Mouse (Mus musculus): ENCODE measurements at regions not wholly inside any gene's neighbourhood (a gene's known extent, or its start where the extent isn't known, plus 50 kb on each side); places are given as distances from the start of the nearest gene placed in this dataset.

DNA sequence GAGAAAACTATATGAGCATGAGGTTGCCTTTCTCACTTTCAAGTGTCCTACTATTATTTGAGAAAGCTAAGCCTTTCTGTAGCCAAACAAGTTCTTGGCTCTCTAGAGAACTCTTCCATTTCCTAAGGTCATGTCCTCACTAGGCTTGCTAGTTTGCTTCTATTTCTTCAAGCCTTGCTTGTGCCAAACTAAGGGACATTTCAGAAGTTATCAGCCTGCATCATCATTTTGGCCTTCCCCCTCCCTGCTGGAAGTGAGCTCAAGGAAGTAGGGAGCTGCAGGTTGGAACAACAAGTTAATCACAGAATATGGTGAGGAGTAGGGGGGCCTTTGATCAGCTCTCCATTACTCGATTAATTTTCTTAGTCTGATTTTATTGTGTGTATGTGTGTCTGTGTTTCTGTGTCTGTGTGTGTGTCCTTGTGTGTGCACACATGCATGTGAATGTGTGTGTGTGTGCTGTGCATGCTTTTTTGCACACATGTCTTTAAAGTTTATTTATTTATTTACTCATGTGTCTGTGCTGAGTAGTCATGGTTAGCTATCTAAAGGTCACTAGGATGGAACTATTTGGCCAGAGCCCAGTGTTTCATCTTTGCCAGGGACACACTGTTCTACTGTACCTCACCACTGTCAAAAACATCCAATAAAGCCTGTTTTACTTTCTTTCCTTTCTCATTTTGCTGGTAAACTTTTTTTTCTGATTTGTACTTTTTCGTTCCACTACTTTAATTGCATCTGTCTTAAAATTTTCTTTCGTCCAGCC lies 371.4 kb upstream of the Eda2r start:
- Histone ChIP-seq H3K4me3 (no peak overlapping the region), H3K27ac (0 out of 2 replicates have a peak overlapping the region, but pooled peaks have one; percentile 6)
- DNase-seq: peak; percentile 67
- intact Hi-C loops (cut with DNase I): no loop called here
- TF ChIP-seq CTCF (IDR thresholded peaks at IDR 0.05): no peak

DNA sequence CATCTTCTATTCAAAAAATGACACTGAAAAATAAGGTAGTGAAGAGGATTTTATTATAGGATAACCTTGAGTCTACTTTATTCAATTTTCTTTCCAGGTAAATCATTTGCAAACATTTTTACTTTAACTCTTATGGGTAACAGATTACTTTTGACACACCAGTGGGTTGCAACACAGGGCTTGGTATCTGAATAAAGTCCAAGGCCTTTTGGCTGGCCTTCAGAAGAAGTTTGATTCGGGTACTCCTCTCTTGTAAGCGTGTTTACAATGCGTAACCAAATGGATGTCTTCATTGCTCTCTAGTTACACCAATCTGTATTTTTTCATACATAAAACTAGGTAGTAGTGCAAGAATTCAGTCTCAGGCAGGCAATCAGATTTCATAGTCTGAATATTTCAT lies 367.3 kb upstream of the Eda2r start:
- DNase-seq: no peak
- intact Hi-C loops (cut with DNase I): no loop called here
- Histone ChIP-seq H3K4me3 (no peak overlapping the region), H3K27ac (no peak overlapping the region)
- no peak for TF ChIP-seq CTCF (IDR thresholded peaks at IDR 0.05)

DNA sequence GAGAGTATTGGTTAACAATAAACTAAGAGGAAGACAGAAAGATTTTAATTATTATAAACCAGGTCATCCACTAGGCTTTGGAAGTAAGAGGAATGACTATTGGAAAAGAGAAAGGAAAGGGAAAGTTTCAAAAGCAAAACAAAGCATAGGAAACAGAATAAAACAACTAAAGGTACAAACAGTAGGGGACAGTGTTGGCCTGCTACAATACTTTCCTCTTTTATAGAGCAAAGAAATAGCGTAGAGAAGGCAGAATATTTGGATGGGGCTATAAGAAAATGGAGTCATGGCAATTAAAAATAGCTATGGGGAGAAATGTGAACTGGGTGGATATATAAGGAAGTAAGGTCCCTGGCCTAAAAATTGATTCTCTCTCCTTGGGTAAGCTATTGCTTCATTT lies 347.5 kb upstream of the Eda2r start:
- TF ChIP-seq CTCF (IDR thresholded peaks at IDR 0.05): peak; percentile 66
- Histone ChIP-seq H3K27ac (no peak overlapping the region), H3K4me3 (no peak overlapping the region)
- DNase-seq: no peak
- intact Hi-C loops (cut with DNase I): loop anchor here (5.0 kb wide), 1 partner anchor 893 kb away; no protein-coding TSS in a partner anchor

DNA sequence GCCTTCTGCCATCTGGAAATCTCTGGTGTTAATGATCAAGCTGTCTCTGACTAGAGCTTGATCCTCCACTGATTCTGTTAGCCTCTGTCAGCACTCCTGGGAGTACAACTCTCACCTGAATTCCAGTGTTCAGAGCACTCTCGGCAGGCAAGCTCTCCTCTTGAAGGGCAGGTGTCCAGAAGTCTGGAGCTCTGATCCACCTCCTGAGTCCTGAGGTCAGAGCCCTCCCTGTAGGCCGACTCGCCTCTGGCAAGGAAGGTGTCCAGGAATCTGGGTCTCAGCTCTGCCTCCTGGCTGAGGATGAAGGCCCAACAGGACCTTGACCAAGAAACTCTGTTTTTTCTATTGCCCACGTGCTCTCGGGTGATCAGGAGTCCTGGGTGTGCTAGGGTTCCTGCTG lies 330.8 kb upstream of the Eda2r start:
- Histone ChIP-seq H3K4me3 (no peak overlapping the region), H3K27ac (no peak overlapping the region)
- DNase-seq: no peak
- TF ChIP-seq CTCF (IDR thresholded peaks at IDR 0.05): no peak
- intact Hi-C loops (cut with DNase I): no loop called here

DNA sequence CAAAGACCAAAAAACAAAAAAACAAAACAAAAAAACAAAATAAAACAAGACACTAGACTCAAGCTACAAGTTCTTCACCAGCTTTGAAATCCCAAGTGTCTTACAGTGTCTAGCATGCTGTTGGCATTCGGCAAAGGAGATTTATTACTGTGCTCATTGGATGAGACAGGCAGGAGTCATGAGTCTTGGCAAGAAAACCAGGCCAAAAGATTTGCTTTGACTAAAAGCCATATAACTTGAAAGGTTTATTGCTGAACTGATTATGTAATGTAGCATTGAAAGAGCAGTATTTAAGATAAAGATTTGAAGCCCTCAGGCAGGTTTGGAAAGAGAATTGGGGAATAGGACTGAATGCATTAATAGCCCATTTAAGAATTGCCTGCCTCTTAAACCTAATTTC lies 281.7 kb upstream of the Eda2r start:
- intact Hi-C loops (cut with DNase I): no loop called here

DNA sequence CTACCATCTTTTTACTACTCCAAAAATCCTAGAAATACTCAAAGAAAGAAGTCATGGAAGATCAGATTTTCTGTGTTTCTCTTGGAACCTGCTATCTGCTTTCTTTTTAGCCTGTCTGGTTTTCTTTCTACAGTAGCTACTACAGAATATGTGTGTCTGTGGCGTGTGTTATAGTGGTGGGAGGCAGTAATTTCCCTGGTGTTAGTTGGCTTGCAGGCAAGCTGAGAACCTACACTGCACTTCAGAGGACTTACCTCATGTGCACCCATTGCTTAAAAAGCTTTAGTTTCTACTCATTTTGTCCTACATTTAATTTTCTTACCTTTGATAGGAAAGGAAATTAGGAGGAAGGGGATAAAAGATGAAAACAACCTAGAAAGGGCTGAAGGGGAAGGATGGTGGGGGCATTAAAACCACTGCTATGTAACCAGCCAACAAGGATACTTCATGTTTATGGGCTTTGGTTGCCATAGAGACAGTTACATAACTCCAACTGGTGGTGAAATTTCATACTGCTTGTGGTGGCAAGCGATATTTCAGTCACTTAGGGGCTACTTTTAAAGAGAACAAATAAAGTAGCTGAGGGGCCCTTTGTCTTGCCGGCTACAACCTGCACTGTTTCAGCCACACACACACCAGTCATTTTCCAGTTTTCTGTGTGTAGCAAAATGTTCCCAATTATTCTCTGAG lies 274.7 kb upstream of the Eda2r start:
- intact Hi-C loops (cut with DNase I): no loop called here
- Histone ChIP-seq H3K4me3 (no peak overlapping the region), H3K27ac (no peak overlapping the region)
- TF ChIP-seq CTCF (IDR thresholded peaks at IDR 0.05): no peak
- DNase-seq: no peak

More for the DNA sequence above, 281.7 kb upstream of the Eda2r start:
- H3K27ac ChIP-seq: no peak overlapping the region
- H3K4me3 ChIP-seq: no peak overlapping the region
- DNase-seq: no peak
- no peak for TF ChIP-seq CTCF (IDR thresholded peaks at IDR 0.05)
